Mouse (Mus musculus): Measurements from ENCODE around the gene Lrrc61. TPM values are rescaled to one million over a fixed set of nuclear protein-coding genes. Genes with fewer than 3 reads are reported as not detected.

Gene Lrrc61
- polyA plus RNA-seq, 2 experiments, result 6.7 to 17.6 TPM

GRCm38 (mm10) chr6:48578736-48579135, 24.1 kb downstream of the Lrrc61 start:
- H3K9me3 ChIP-seq (ENCODE audit: control insufficient read depth, low read length), result no peaks in the 10 kb centered on the region
- WGBS, result 50% methylated on average over 5 of the region's 5 CpGs
- TF ChIP-seq POLR2A (IDR thresholded peaks at IDR 0.05; ENCODE audit: borderline replicate concordance, extremely low read depth, insufficient read depth, insufficient read length), result no peak
- no peaks in the 10 kb centered on the region for H3K27me3 ChIP-seq (ENCODE audit: control insufficient read depth, insufficient read depth, low read length)
- H3K36me3 ChIP-seq (ENCODE audit: control insufficient read depth, insufficient read depth, low read length), result no peaks in the 10 kb centered on the region
- H3K9ac ChIP-seq (ENCODE audit: low read depth, low read length, severe bottlenecking), result no peak overlapping the region
- no peaks in the 10 kb centered on the region for H3K4me1 ChIP-seq (ENCODE audit: control insufficient read depth, insufficient read depth, low read length)
- no peak overlapping the region for H3K4me3 ChIP-seq (replicated peaks; ENCODE audit: low read length)
- DNase-seq (ENCODE audit: low spot score) (no peak), ATAC-seq (ENCODE audit: low FRiP score, low read depth) (no peak)
- no peak overlapping the region for H3K4me2 ChIP-seq (replicated peaks; ENCODE audit: low read depth, low read length, severe bottlenecking)
- no peak overlapping the region for H3K27ac ChIP-seq (replicated peaks; ENCODE audit: low read depth, low read length)

DNA sequence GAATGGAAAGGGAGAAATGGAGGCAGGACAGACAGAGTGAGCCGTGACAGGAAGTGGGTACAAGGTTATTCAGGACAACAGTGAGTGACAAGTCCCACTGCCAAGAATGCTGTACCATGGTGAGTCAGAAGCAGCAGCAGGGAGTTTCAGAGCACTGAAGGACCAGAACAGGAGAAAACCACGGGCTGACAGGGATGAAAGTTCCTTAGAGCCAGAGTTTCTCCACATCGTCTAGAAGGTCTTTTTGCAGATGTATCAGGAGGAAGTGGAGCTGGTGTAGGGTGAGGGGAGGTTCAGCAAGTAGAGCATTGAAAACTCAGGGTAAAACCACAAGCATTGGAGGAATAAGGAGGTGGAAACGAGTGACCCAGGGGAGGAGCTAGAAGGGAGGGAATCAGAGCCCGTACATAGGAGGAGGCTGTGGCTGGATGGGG, 24.6 kb downstream of the Lrrc61 start:
- no peaks in the 10 kb centered on the region for H3K4me1 ChIP-seq (ENCODE audit: control insufficient read depth, insufficient read depth, low read length)
- 29% methylated on average over 5 of the region's 5 CpGs for WGBS
- DNase-seq (ENCODE audit: low spot score), result no peak

DNA sequence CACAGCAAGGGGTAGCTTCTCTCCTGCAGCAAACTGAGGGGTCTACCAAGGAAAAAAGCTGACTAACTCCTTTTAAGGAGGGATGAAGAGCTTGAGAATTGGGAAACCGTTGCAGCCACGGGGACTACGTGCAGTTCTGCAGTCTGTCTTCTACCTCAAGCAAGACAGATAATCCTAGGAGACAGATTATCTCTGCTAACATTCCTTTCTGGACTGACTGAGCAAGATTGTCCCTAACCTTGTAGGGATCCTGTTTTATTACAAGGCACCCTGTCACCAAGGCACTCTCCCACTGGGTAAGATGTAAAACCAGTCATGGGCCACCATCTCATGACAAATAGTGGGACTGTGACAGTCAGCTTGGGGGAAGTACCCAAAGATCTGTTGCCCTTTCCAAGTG, 26.7 kb downstream of the Lrrc61 start:
- TF ChIP-seq POLR2A (IDR thresholded peaks at IDR 0.05; ENCODE audit: borderline replicate concordance, extremely low read depth, insufficient read depth, insufficient read length), result no peak
- WGBS, result 51% methylated on average over 3 of the region's 3 CpGs
- H3K27me3 ChIP-seq (ENCODE audit: control insufficient read depth, insufficient read depth, low read length), result no peaks in the 10 kb centered on the region
- no peaks in the 10 kb centered on the region for H3K36me3 ChIP-seq (ENCODE audit: control insufficient read depth, insufficient read depth, low read length)
- H3K9ac ChIP-seq (ENCODE audit: low read depth, low read length, severe bottlenecking), result no peak overlapping the region
- no peak overlapping the region for H3K4me2 ChIP-seq (replicated peaks; ENCODE audit: low read depth, low read length, severe bottlenecking)
- no peaks in the 10 kb centered on the region for H3K4me1 ChIP-seq (ENCODE audit: control insufficient read depth, insufficient read depth, low read length)
- DNase-seq (ENCODE audit: low spot score) (no peak), ATAC-seq (ENCODE audit: low FRiP score, low read depth) (no peak)
- H3K4me3 ChIP-seq (replicated peaks; ENCODE audit: low read length), result no peak overlapping the region
- no peak overlapping the region for H3K27ac ChIP-seq (replicated peaks; ENCODE audit: low read depth, low read length)
- no peaks in the 10 kb centered on the region for H3K9me3 ChIP-seq (ENCODE audit: control insufficient read depth, low read length)

More for the DNA sequence above, 24.6 kb downstream of the Lrrc61 start:
- Histone ChIP-seq H3K9ac (ENCODE audit: low read depth, low read length, severe bottlenecking) (peak overlapping the region; percentile 28; the same call in 1 of the 2 replicates), H3K27ac (replicated peaks; ENCODE audit: low read depth, low read length) (no peak overlapping the region), H3K36me3 (ENCODE audit: control insufficient read depth, insufficient read depth, low read length) (no peaks in the 10 kb centered on the region), H3K4me2 (replicated peaks; ENCODE audit: low read depth, low read length, severe bottlenecking) (no peak overlapping the region), H3K4me3 (replicated peaks; ENCODE audit: low read length) (no peak overlapping the region), H3K27me3 (ENCODE audit: control insufficient read depth, insufficient read depth, low read length) (no peaks in the 10 kb centered on the region), H3K9me3 (ENCODE audit: control insufficient read depth, low read length) (no peaks in the 10 kb centered on the region)
- ATAC-seq (ENCODE audit: low FRiP score, low read depth), result no peak
- no peak for TF ChIP-seq POLR2A (IDR thresholded peaks at IDR 0.05; ENCODE audit: borderline replicate concordance, extremely low read depth, insufficient read depth, insufficient read length)

- Histone ChIP-seq H3K27ac (replicated peaks; ENCODE audit: low read depth, low read length) (no peak overlapping the region), H3K9ac (ENCODE audit: low read depth, low read length, severe bottlenecking) (no peak overlapping the region), H3K36me3 (ENCODE audit: control insufficient read depth, insufficient read depth, low read length) (no peaks in the 10 kb centered on the region), H3K4me3 (replicated peaks; ENCODE audit: low read length) (no peak overlapping the region), H3K9me3 (ENCODE audit: control insufficient read depth, low read length) (no peaks in the 10 kb centered on the region), H3K4me2 (replicated peaks; ENCODE audit: low read depth, low read length, severe bottlenecking) (no peak overlapping the region), H3K4me1 (ENCODE audit: control insufficient read depth, insufficient read depth, low read length) (no peaks in the 10 kb centered on the region), H3K27me3 (ENCODE audit: control insufficient read depth, insufficient read depth, low read length) (no peaks in the 10 kb centered on the region)
- no peak for TF ChIP-seq POLR2A (IDR thresholded peaks at IDR 0.05; ENCODE audit: borderline replicate concordance, extremely low read depth, insufficient read depth, insufficient read length)
- 77% methylated on average over 3 of the region's 3 CpGs for WGBS
- peak; percentile 74 for DNase-seq (ENCODE audit: low spot score)
- ATAC-seq (ENCODE audit: low FRiP score, low read depth), result no peak
These were observed 27.4 kb downstream of the Lrrc61 start for GRCm38 (mm10) chr6:48582037-48582436.

GRCm38 (mm10) chr6:48589194-48589750, 34.7 kb downstream of the Lrrc61 start, which contains the start of gene Gm45021:
Gene Gm45021, plus strand, starts transcription at chr6:48589610.
- TF ChIP-seq POLR2A (IDR thresholded peaks at IDR 0.05; ENCODE audit: borderline replicate concordance, extremely low read depth, insufficient read depth, insufficient read length), result no peak
- Histone ChIP-seq H3K4me1 (ENCODE audit: control insufficient read depth, insufficient read depth, low read length) (peaks cover 5% of the 10 kb centered on the region; the same call in 1 of the 2 replicates), H3K36me3 (ENCODE audit: control insufficient read depth, insufficient read depth, low read length) (no peaks in the 10 kb centered on the region), H3K4me2 (replicated peaks; ENCODE audit: low read depth, low read length, severe bottlenecking) (no peak within 1 kb of the TSS), H3K27ac (replicated peaks; ENCODE audit: low read depth, low read length) (no peak within 1 kb of the TSS), H3K27me3 (ENCODE audit: control insufficient read depth, insufficient read depth, low read length) (no peaks in the 10 kb centered on the region), H3K9me3 (ENCODE audit: control insufficient read depth, low read length) (no peaks in the 10 kb centered on the region), H3K9ac (ENCODE audit: low read depth, low read length, severe bottlenecking) (no peak within 1 kb of the TSS), H3K4me3 (replicated peaks; ENCODE audit: low read length) (no peak within 1 kb of the TSS)
- DNase-seq (ENCODE audit: low spot score), result no peak
- no peak for ATAC-seq (ENCODE audit: low FRiP score, low read depth)
- 28% methylated on average over 6 of the region's 6 CpGs for WGBS

Measured in limb, embryonic 14.5 days (tissue).